Mouse (Mus musculus) forebrain, embryonic 12.5 days (tissue): ENCODE measurements around the gene Ak3. TPM values are rescaled to one million over a fixed set of nuclear protein-coding genes. Genes with fewer than 3 reads are reported as not detected.
A peak's percentile ranks its signal among the peaks of the same experiment; 100 is the strongest.

Experiments used
- ATAC-seq: fragments of 200-750 bp; cut with Nextera tagmentation; 2 replicates; pipeline ENCODE4 v1.8.0; 2017; ENCODE audit warnings: moderate TSS enrichment; ENCODE audit not compliant: low FRiP score
- H3K27ac ChIP-seq: fragments of 300-500 bp; sonication (generic); 2 replicates; pipeline ENCODE4 v1.5.1; 2016; ENCODE audit warnings: mild to moderate bottlenecking
- H3K27me3 ChIP-seq: fragments of 300-500 bp; sonication (generic); 2 replicates; pipeline ENCODE4 v1.6.1; 2016; ENCODE audit warnings: mild to moderate bottlenecking
- H3K36me3 ChIP-seq: fragments of 300-500 bp; sonication (generic); replicated peaks from 2 replicates; pipeline ENCODE4 v1.6.1; 2016; ENCODE audit warnings: mild to moderate bottlenecking
- H3K4me1 ChIP-seq: fragments of 300-500 bp; sonication (generic); 2 replicates; pipeline ENCODE4 v1.6.1; 2016
- H3K4me2 ChIP-seq: fragments of 300-500 bp; sonication (generic); 2 replicates; pipeline ENCODE4 v1.6.1; 2016; ENCODE audit warnings: mild to moderate bottlenecking, moderate library complexity
- H3K4me3 ChIP-seq: fragments of 300-500 bp; sonication (generic); replicated peaks from 2 replicates; pipeline ENCODE4 v1.5.1; 2016; ENCODE audit warnings: mild to moderate bottlenecking
- H3K9ac ChIP-seq: fragments of 300-500 bp; sonication (generic); 2 replicates; pipeline ENCODE4 v1.6.1; 2016; ENCODE audit warnings: mild to moderate bottlenecking
- H3K9me3 ChIP-seq: fragments of 300-500 bp; sonication (generic); 2 replicates; pipeline ENCODE4 v1.6.1; 2016
- WGBS: fragments of 180-500 bp; shearing (Covaris S2); methylation state at CpG from one replicate; pipeline ENCODE4 v1.1.7; 2016; 5-methylcytosine and 5-hydroxymethylcytosine counted together
- polyA plus RNA-seq: library from polyadenylated mRNA; unstranded; fragments of >200 nt; fragmentation: Nextera tagmentation; extraction: Ambion mirVana; gene quantifications from 2 replicates; pipeline ENCODE4 v1.2.1, GENCODE M21; 2016

The Ak3 gene
- polyA plus RNA-seq, 1 experiment from 2014 or later, result 68.0 TPM

- Histone ChIP-seq H3K9ac (peak overlapping the region; percentile 2; the same call in 1 of the 2 replicates), H3K4me3 (peak overlapping the region; percentile 39), H3K9me3 (no peaks in the 10 kb centered on the region), H3K4me1 (no peaks in the 10 kb centered on the region; the same call in 1 of the 2 replicates), H3K4me2 (peak overlapping the region; percentile 69), H3K36me3 (no peaks in the 10 kb centered on the region), H3K27ac (no peak overlapping the region), H3K27me3 (peaks cover 8% of the 10 kb centered on the region)
- peak; percentile 83 for ATAC-seq
- WGBS, result 21% methylated on average over 35 of the region's 35 CpGs
Measured at GRCm38 (mm10) chr19:28974862-28975611, 72.7 kb downstream of the Ak3 start.

Other genes starting within 250 kb of the Ak3 start
- 2.4 and 2.8 TPM in 2 replicates for gene Slc1a1, start 212.9 kb downstream of the Ak3 start, polyA plus RNA-seq
- gene Plpp6, start 84.0 kb downstream of the Ak3 start, polyA plus RNA-seq, result 6.1 and 6.4 TPM in 2 replicates
- 0.37 and 1.3 TPM in 2 replicates for gene 4430402I18Rik, start 80.2 kb downstream of the Ak3 start, polyA plus RNA-seq
- gene Cdc37l1, start 57.6 kb downstream of the Ak3 start, polyA plus RNA-seq, result 56.2 and 64.1 TPM in 2 replicates
- 42.1 and 43.8 TPM in 2 replicates for gene Rcl1, start 53.4 kb upstream of the Ak3 start, polyA plus RNA-seq
- 16.1 and 16.6 TPM in 2 replicates for gene Jak2, start 203.9 kb upstream of the Ak3 start, polyA plus RNA-seq